In genomic region chr9:100711665-100712064, GRCm38 (mm10) we compare ENCODE assay signal across 24 mouse cellular contexts.
DNase-seq lines count a peak whose midpoint lies in the region; ATAC-seq and TF ChIP-seq lines count a peak whose summit lies in the region.
"Had no signal": no experiment of that assay in that cellular context is flagged by ENCODE, and none has a peak within 500 bp of the region (broad histone marks: within the 10 kb centered on the region; RNA-seq: fewer than 3 reads in every experiment).

No protein-coding gene starts in this region.

- H3K9me3 ChIP-seq in midbrain, postnatal 0 days (ENCODE audit: low read length) = no peaks in the 10 kb centered on the region
- no peaks in the 10 kb centered on the region for H3K9me3 ChIP-seq in midbrain, embryonic 15.5 days
- no peaks in the 10 kb centered on the region for H3K9me3 ChIP-seq in hindbrain, embryonic 12.5 days (replicated peaks)
- H3K9me3 ChIP-seq: embryonic facial prominence, embryonic 15.5 days; forebrain, embryonic 10.5 days; heart, embryonic 12.5 days; hindbrain, embryonic 10.5 days had no signal

- H3K4me2 ChIP-seq in midbrain, postnatal 0 days (ENCODE audit: low read depth, low read length, poor library complexity, severe bottlenecking) = no peak overlapping the region
- no peak overlapping the region for H3K4me2 ChIP-seq in midbrain, embryonic 15.5 days
- no peak overlapping the region for H3K4me2 ChIP-seq in hindbrain, embryonic 12.5 days (replicated peaks)
- H3K4me2 ChIP-seq: embryonic facial prominence, embryonic 15.5 days; heart, embryonic 12.5 days had no signal

- no peak overlapping the region for H3K9ac ChIP-seq in midbrain, postnatal 0 days (replicated peaks; ENCODE audit: low read length, poor library complexity, severe bottlenecking)
- H3K9ac ChIP-seq in midbrain, embryonic 15.5 days = no peak overlapping the region
- no peak overlapping the region for H3K9ac ChIP-seq in hindbrain, embryonic 12.5 days
- H3K9ac ChIP-seq: embryonic facial prominence, embryonic 15.5 days; heart, embryonic 12.5 days had no signal

- TF ChIP-seq CTCF in midbrain, postnatal 0 days (IDR thresholded peaks at IDR 0.05) = no peak

- peak; percentile 17 for DNase-seq in layer of hippocampus, adult 9-10 months (ENCODE audit: low spot score)
- no peak for DNase-seq in layer of hippocampus, adult 8-10 months (ENCODE audit: low spot score in 2 of 2)
- DNase-seq in midbrain, postnatal 0 days (ENCODE audit: low spot score) = peak; percentile 9
- peak; percentile 62 for DNase-seq in brain, adult 2 months (ENCODE audit: low read depth, low spot score)
- no peak for DNase-seq in spleen, postnatal 4 days (ENCODE audit: low spot score in 2 of 2)
- DNase-seq: adrenal gland, postnatal 14 days; cerebellum, adult 11 months; cerebellum, adult 8-10 months; cerebellum, postnatal 14 days; embryo, embryonic 11 days; gastrocnemius, postnatal 25 days had no signal

- no peak overlapping the region for H3K27ac ChIP-seq in midbrain, postnatal 0 days (ENCODE audit: low read depth, low read length)
- H3K27ac ChIP-seq in midbrain, embryonic 15.5 days = no peak overlapping the region
- no peak overlapping the region for H3K27ac ChIP-seq in hindbrain, embryonic 12.5 days
- H3K27ac ChIP-seq: embryonic facial prominence, embryonic 15.5 days; forebrain, embryonic 10.5 days; hindbrain, embryonic 10.5 days had no signal

- WGBS in midbrain, postnatal 0 days = 68% methylated on average over 2 of the region's 2 CpGs
- 74% methylated on average over 2 of the region's 2 CpGs for WGBS in midbrain, embryonic 15.5 days
- WGBS in hindbrain, embryonic 12.5 days = 85% methylated on average over 2 of the region's 2 CpGs

- H3K36me3 ChIP-seq in midbrain, postnatal 0 days (ENCODE audit: insufficient read depth, low read length) = no peaks in the 10 kb centered on the region
- H3K36me3 ChIP-seq in midbrain, embryonic 15.5 days (replicated peaks) = no peaks in the 10 kb centered on the region
- no peaks in the 10 kb centered on the region for H3K36me3 ChIP-seq in hindbrain, embryonic 12.5 days

- no peaks in the 10 kb centered on the region for H3K4me1 ChIP-seq in midbrain, postnatal 0 days (ENCODE audit: insufficient read depth, low read length)
- H3K4me1 ChIP-seq in midbrain, embryonic 15.5 days = 0 out of 2 replicates have a peak, but pooled peaks cover 4% of the 10 kb centered on the region
- no peaks in the 10 kb centered on the region for H3K4me1 ChIP-seq in hindbrain, embryonic 12.5 days
- H3K4me1 ChIP-seq: embryonic facial prominence, embryonic 15.5 days; forebrain, embryonic 10.5 days; heart, embryonic 12.5 days; hindbrain, embryonic 10.5 days had no signal

- no peak overlapping the region for H3K4me3 ChIP-seq in midbrain, postnatal 0 days (ENCODE audit: low read depth, low read length)
- no peak overlapping the region for H3K4me3 ChIP-seq in midbrain, embryonic 15.5 days
- no peak overlapping the region for H3K4me3 ChIP-seq in hindbrain, embryonic 12.5 days
- H3K4me3 ChIP-seq: embryonic facial prominence, embryonic 15.5 days; erythroblast, embryonic 14.5 days; forebrain, embryonic 10.5 days; heart, embryonic 12.5 days; hindbrain, embryonic 10.5 days had no signal

- ATAC-seq in midbrain, postnatal 0 days (ENCODE audit: low FRiP score) = no peak
- no peak for ATAC-seq in midbrain, embryonic 15.5 days (replicated peaks)
- ATAC-seq in hindbrain, embryonic 12.5 days (ENCODE audit: low FRiP score) = no peak
- ATAC-seq: activated CD4-positive, CD25-positive, alpha-beta regulatory T cell, adult 4 months; CD4-positive, CD25-positive, alpha-beta regulatory T cell, adult 4 months; forebrain, embryonic 16.5 days; hindbrain, embryonic 16.5 days; inflammation-experienced regulatory T-cells, adult 6 months; Patski had no signal

- H3K27me3 ChIP-seq in midbrain, postnatal 0 days (ENCODE audit: insufficient read depth, low read length) = no peaks in the 10 kb centered on the region
- H3K27me3 ChIP-seq in midbrain, embryonic 15.5 days (replicated peaks) = no peaks in the 10 kb centered on the region
- H3K27me3 ChIP-seq in hindbrain, embryonic 12.5 days = no peaks in the 10 kb centered on the region
- H3K27me3 ChIP-seq: embryonic facial prominence, embryonic 15.5 days; heart, embryonic 12.5 days; Patski had no signal

Comparison
In these comparisons a context has a peak if more than half of its experiments do, and no peak if none do; other contexts are left out.
1. DNase-seq: peak in layer of hippocampus, adult 9-10 months (single experiment), midbrain, postnatal 0 days (single experiment) and brain, adult 2 months (single experiment); none in layer of hippocampus, adult 8-10 months (0 of 2) and spleen, postnatal 4 days (0 of 2).